Mouse (Mus musculus): ENCODE results near the gene Slc22a3. TPM values are rescaled to one million over a fixed set of nuclear protein-coding genes. Genes with fewer than 3 reads are reported as not detected.

The Slc22a3 gene
- polyA plus RNA-seq, 1 experiment: 3.3 TPM

DNA sequence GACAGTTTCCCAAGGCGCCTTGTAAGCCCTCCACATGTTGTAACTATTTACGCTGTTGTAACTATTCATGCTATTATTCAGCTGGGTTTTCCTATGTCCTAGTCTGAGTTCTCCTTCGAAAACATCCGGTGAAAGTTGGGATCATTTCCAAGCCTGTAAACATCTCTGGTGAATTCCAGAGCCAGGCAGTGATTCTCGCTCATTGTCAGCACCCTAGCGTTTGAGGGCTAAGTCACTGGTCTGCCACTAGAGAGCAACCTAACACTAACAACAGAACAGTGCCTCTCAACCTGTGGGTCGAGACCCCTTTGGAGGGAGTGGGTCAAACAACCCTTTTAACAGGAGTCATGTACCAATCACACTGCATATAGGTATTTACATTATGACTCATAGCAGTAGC is 104.1 kb downstream of the Slc22a3 start:
- Histone ChIP-seq H3K4me1 (replicated peaks; ENCODE audit: control insufficient read depth, insufficient read depth, low read length) (no peaks in the 10 kb centered on the region), H3K36me3 (ENCODE audit: control insufficient read depth, insufficient read depth, low read length) (no peaks in the 10 kb centered on the region), H3K27me3 (ENCODE audit: control insufficient read depth, insufficient read depth, low read length) (no peaks in the 10 kb centered on the region), H3K4me3 (ENCODE audit: control insufficient read depth, insufficient read depth, low read length) (no peak overlapping the region), H3K27ac (ENCODE audit: control insufficient read depth, insufficient read depth, low read length) (no peak overlapping the region)
- 84% methylated on average over 7 of the region's 7 CpGs for whole genome bisulfite sequencing
- TF ChIP-seq CTCF (IDR thresholded peaks at IDR 0.05; ENCODE audit: borderline replicate concordance, control insufficient read depth, extremely low read depth, insufficient read depth, low read length, poor library complexity) (no peak), POLR2A (IDR thresholded peaks at IDR 0.05; ENCODE audit: control insufficient read depth, extremely low read depth, insufficient read depth, low read length, poor library complexity) (no peak)
- DNase-seq: no peak

DNA sequence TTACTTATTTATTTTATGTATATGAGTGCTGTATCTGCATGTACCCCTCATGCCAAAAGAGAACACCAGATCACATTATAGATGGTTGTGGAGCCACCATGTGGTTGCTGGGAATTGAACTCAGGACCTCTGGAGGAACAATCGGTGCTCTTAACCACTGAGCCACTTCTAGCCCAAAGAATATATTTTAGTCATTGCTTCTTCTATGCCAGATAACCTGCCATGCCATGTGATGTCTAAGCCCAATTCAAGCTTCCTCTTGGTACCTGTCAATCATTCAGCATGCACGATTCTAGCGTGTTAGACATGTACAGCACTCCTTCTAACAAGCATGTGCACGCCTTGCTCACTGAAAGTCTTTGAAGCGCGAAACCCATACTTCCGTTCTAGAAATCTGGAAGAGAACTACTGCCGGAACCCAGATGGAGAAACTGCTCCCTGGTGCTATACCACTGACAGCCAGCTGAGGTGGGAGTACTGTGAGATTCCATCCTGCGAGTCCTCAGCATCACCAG is 111.3 kb downstream of the Slc22a3 start:
- no peak for DNase-seq
- WGBS: 87% methylated on average over 9 of the region's 9 CpGs
- Histone ChIP-seq H3K27me3 (ENCODE audit: control insufficient read depth, insufficient read depth, low read length) (no peaks in the 10 kb centered on the region), H3K4me3 (ENCODE audit: control insufficient read depth, insufficient read depth, low read length) (no peak overlapping the region), H3K36me3 (ENCODE audit: control insufficient read depth, insufficient read depth, low read length) (no peaks in the 10 kb centered on the region), H3K27ac (ENCODE audit: control insufficient read depth, insufficient read depth, low read length) (no peak overlapping the region), H3K4me1 (replicated peaks; ENCODE audit: control insufficient read depth, insufficient read depth, low read length) (no peaks in the 10 kb centered on the region)
- TF ChIP-seq POLR2A (IDR thresholded peaks at IDR 0.05; ENCODE audit: control insufficient read depth, extremely low read depth, insufficient read depth, low read length, poor library complexity): no peak

DNA sequence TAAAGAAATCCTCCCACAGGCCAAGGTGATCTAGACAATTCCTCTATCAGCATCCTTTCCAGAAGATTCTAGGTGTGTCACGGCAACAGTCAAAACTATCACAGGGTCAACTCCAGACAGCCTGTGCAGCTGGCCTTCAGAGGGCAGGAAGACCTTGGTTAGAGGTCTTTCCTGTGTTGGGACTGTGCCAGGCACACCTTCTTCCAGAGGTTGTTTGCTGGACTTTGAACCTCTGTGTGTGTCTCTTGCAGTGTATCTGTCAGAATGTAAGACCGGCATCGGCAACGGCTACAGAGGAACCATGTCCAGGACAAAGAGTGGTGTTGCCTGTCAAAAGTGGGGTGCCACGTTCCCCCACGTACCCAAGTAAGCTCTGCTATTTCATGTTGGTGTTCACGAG is 119.3 kb downstream of the Slc22a3 start:
- Histone ChIP-seq H3K27me3 (ENCODE audit: control insufficient read depth, insufficient read depth, low read length) (no peaks in the 10 kb centered on the region), H3K27ac (ENCODE audit: control insufficient read depth, insufficient read depth, low read length) (no peak overlapping the region), H3K36me3 (ENCODE audit: control insufficient read depth, insufficient read depth, low read length) (no peaks in the 10 kb centered on the region), H3K4me1 (replicated peaks; ENCODE audit: control insufficient read depth, insufficient read depth, low read length) (no peaks in the 10 kb centered on the region), H3K4me3 (ENCODE audit: control insufficient read depth, insufficient read depth, low read length) (no peak overlapping the region)
- DNase-seq: no peak
- TF ChIP-seq CTCF (IDR thresholded peaks at IDR 0.05; ENCODE audit: borderline replicate concordance, control insufficient read depth, extremely low read depth, insufficient read depth, low read length, poor library complexity) (no peak), POLR2A (IDR thresholded peaks at IDR 0.05; ENCODE audit: control insufficient read depth, extremely low read depth, insufficient read depth, low read length, poor library complexity) (no peak)
- 92% methylated on average over 7 of the region's 7 CpGs for WGBS

DNA sequence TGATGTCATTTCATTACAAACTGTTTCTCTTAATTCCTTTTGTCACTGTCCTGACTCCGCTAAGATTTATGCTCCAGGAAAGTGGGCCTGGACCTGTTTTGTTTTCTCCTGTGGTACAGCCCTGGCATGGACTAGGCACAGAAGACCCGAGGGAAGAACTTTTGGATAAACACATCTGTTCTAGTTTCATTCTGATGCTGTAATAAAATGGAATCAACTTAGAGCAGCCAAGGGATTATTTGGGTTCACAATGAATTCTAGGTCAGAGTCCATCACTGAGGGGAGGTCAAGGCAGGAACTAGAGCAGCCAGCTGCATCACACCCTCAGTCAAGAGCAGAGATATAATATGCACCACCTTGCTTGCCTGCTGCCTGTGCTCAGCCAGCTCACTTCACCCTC is 119.7 kb downstream of the Slc22a3 start:
- no peak for DNase-seq
- H3K36me3 ChIP-seq (ENCODE audit: control insufficient read depth, insufficient read depth, low read length): no peaks in the 10 kb centered on the region
- H3K4me3 ChIP-seq (ENCODE audit: control insufficient read depth, insufficient read depth, low read length): no peak overlapping the region
- H3K4me1 ChIP-seq (replicated peaks; ENCODE audit: control insufficient read depth, insufficient read depth, low read length): no peaks in the 10 kb centered on the region
- H3K27ac ChIP-seq (ENCODE audit: control insufficient read depth, insufficient read depth, low read length): no peak overlapping the region
- TF ChIP-seq CTCF (IDR thresholded peaks at IDR 0.05; ENCODE audit: borderline replicate concordance, control insufficient read depth, extremely low read depth, insufficient read depth, low read length, poor library complexity) (no peak), POLR2A (IDR thresholded peaks at IDR 0.05; ENCODE audit: control insufficient read depth, extremely low read depth, insufficient read depth, low read length, poor library complexity) (no peak)
- no peaks in the 10 kb centered on the region for H3K27me3 ChIP-seq (ENCODE audit: control insufficient read depth, insufficient read depth, low read length)
- 83% methylated on average over 2 of the region's 2 CpGs for WGBS

DNA sequence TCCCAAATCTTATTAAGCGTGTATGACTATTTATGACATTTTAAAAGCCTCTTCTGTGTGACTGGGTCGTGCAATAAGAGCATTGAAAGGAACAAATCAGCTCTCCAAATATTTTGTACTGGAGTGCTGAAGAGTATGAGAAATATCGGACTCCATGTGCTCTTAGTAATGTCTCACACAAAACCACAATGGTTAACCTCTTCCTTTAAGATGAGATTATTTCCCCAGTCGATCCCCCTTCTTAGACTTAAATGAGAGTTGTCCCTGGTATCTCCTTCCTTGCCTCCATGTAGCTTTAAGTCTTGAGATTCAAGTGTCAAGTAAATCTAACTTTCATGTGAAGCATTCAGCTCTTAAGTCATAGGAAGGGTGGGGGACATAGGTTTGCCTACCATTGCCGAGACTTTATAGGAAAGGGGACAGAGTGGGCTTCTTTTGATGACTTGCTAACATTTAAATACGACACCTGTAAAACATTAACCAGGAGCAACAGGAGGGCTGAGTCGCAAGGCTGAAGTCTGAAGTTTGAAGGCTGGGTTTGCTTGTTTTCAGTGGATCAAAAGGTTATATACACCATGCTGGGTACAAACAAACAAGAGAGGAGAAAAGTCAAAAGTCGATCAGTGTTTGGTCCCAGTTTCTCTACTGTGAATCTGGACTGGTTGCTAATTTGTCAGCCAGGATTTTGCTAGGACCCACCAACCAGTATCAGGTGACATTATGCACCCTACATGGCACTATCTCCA is 122.3 kb downstream of the Slc22a3 start:
- Histone ChIP-seq H3K4me3 (ENCODE audit: control insufficient read depth, insufficient read depth, low read length) (no peak overlapping the region), H3K4me1 (replicated peaks; ENCODE audit: control insufficient read depth, insufficient read depth, low read length) (no peaks in the 10 kb centered on the region), H3K36me3 (ENCODE audit: control insufficient read depth, insufficient read depth, low read length) (no peaks in the 10 kb centered on the region), H3K27ac (ENCODE audit: control insufficient read depth, insufficient read depth, low read length) (no peak overlapping the region), H3K27me3 (ENCODE audit: control insufficient read depth, insufficient read depth, low read length) (no peaks in the 10 kb centered on the region)
- 39% methylated on average over 8 of the region's 8 CpGs for WGBS
- no peak for TF ChIP-seq POLR2A (IDR thresholded peaks at IDR 0.05; ENCODE audit: control insufficient read depth, extremely low read depth, insufficient read depth, low read length, poor library complexity)
- no peak for TF ChIP-seq CTCF (IDR thresholded peaks at IDR 0.05; ENCODE audit: borderline replicate concordance, control insufficient read depth, extremely low read depth, insufficient read depth, low read length, poor library complexity)
- DNase-seq: no peak

DNA sequence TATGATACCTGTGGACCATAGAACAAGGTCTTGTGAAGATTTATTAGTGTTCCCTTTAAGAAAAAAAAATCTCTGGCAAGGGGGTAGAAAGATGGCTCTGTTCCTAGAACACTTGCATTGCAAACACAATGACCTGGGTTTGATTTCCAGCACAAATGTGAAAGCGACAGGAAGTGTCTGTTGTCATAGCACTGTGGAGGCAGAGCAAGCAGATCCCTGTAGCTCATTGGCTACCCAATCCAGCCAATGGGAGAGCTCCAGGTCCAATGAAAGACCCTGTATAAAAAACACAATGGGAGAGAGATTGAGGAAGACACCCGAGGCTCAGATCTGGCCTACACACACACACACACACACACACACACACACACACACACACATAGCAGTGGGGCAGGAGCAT is 125.0 kb downstream of the Slc22a3 start:
- Histone ChIP-seq H3K4me3 (ENCODE audit: control insufficient read depth, insufficient read depth, low read length) (no peak overlapping the region), H3K36me3 (ENCODE audit: control insufficient read depth, insufficient read depth, low read length) (no peaks in the 10 kb centered on the region), H3K27ac (ENCODE audit: control insufficient read depth, insufficient read depth, low read length) (no peak overlapping the region), H3K27me3 (ENCODE audit: control insufficient read depth, insufficient read depth, low read length) (no peaks in the 10 kb centered on the region), H3K4me1 (replicated peaks; ENCODE audit: control insufficient read depth, insufficient read depth, low read length) (no peaks in the 10 kb centered on the region)
- TF ChIP-seq POLR2A (IDR thresholded peaks at IDR 0.05; ENCODE audit: control insufficient read depth, extremely low read depth, insufficient read depth, low read length, poor library complexity): no peak
- no peak for TF ChIP-seq CTCF (IDR thresholded peaks at IDR 0.05; ENCODE audit: borderline replicate concordance, control insufficient read depth, extremely low read depth, insufficient read depth, low read length, poor library complexity)
- 55% methylated on average over 2 of the region's 2 CpGs for WGBS
- no peak for DNase-seq

DNA sequence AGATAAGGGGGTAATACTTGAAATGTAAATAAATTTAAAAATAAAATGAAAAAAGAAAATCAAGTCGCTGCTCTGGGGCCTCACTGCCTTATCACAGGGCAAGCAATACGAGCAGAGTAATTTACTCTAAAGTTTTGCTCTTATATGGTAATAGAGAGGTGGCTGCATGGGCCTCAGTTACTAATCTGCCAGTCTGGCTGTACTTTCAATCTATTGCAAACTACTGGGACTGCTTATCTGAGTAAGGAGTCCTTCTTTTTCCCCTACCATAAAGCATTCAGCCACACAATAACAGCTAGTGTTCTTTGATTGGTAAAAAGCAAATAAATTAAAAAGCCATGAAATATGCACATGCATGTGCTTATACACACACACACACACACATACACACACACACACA is 125.9 kb downstream of the Slc22a3 start:
- H3K27me3 ChIP-seq (ENCODE audit: control insufficient read depth, insufficient read depth, low read length): no peaks in the 10 kb centered on the region
- TF ChIP-seq CTCF (IDR thresholded peaks at IDR 0.05; ENCODE audit: borderline replicate concordance, control insufficient read depth, extremely low read depth, insufficient read depth, low read length, poor library complexity): no peak
- no peak for TF ChIP-seq POLR2A (IDR thresholded peaks at IDR 0.05; ENCODE audit: control insufficient read depth, extremely low read depth, insufficient read depth, low read length, poor library complexity)
- no peak for DNase-seq
- no peak overlapping the region for H3K4me3 ChIP-seq (ENCODE audit: control insufficient read depth, insufficient read depth, low read length)
- no peaks in the 10 kb centered on the region for H3K36me3 ChIP-seq (ENCODE audit: control insufficient read depth, insufficient read depth, low read length)
- WGBS: 97% methylated on average over 2 of the region's 2 CpGs
- H3K27ac ChIP-seq (ENCODE audit: control insufficient read depth, insufficient read depth, low read length): no peak overlapping the region
- H3K4me1 ChIP-seq (replicated peaks; ENCODE audit: control insufficient read depth, insufficient read depth, low read length): no peaks in the 10 kb centered on the region
